Mouse (Mus musculus) brain, embryonic 14.5 days (tissue): Measurements from ENCODE around the gene Mcoln2.

ENCODE experiments used
- CTCF ChIP-seq: fragments of 200-500 bp; IDR thresholded peaks from 2 replicates; pipeline ENCODE4 v1.5.1; 2012; ENCODE audit warnings: inconsistent platforms, mild to moderate bottlenecking, moderate library complexity, borderline replicate concordance; ENCODE audit not compliant: insufficient read depth, insufficient read length; ENCODE audit errors: extremely low read depth
- POLR2A ChIP-seq: fragments of 200-500 bp; IDR thresholded peaks from 2 replicates; pipeline ENCODE4 v1.6.1; 2012; ENCODE audit warnings: mild to moderate bottlenecking, inconsistent platforms, borderline replicate concordance; ENCODE audit not compliant: poor library complexity, insufficient read depth, insufficient read length, severe bottlenecking; ENCODE audit errors: extremely low read depth

GRCm38 (mm10) chr3:146205305-146205704 lies 55.7 kb downstream of the Mcoln2 start:
- TF ChIP-seq POLR2A (no peak), CTCF (no peak)
